Mouse (Mus musculus) embryonic facial prominence, embryonic 11.5 days (tissue): Measurements from ENCODE around the gene Lrrc51. TPM values are rescaled to one million over a fixed set of nuclear protein-coding genes. Genes with fewer than 3 reads are reported as not detected.
"Not testable (repeated sequence)": the region's sequence is repeated elsewhere in the genome, so short reads cannot be mapped to it uniquely, and the experiment has no call there.

Experiments used
- ATAC-seq: fragments of 200-750 bp; cut with Nextera tagmentation; replicated peaks from 2 replicates; pipeline ENCODE4 v1.8.0; 2017; ENCODE audit warnings: low read depth; ENCODE audit not compliant: insufficient number of reproducible peaks, low FRiP score, low TSS enrichment
- DNase-seq: peaks from one replicate; pipeline ENCODE4 v3.0.0-alpha.2; 2015; ENCODE audit warnings: low spot score
- H3K27ac ChIP-seq: fragments of 300-500 bp; sonication (generic); replicated peaks from 2 replicates; pipeline ENCODE4 v1.5.1; 2014; ENCODE audit warnings: mild to moderate bottlenecking, low read depth, low read length, control low read depth
- H3K27me3 ChIP-seq: fragments of 300-500 bp; sonication (generic); 2 replicates; pipeline ENCODE4 v1.6.1; 2014; ENCODE audit warnings: mild to moderate bottlenecking, low read length, moderate library complexity, mixed read lengths; ENCODE audit not compliant: control insufficient read depth, insufficient read depth
- H3K36me3 ChIP-seq: fragments of 300-500 bp; sonication (generic); replicated peaks from 2 replicates; pipeline ENCODE4 v1.6.1; 2014; ENCODE audit warnings: low read depth, mild to moderate bottlenecking, low read length, moderate library complexity, mixed read lengths; ENCODE audit not compliant: control insufficient read depth, insufficient read depth
- H3K4me1 ChIP-seq: fragments of 300-500 bp; sonication (generic); 2 replicates; pipeline ENCODE4 v1.6.1; 2014; ENCODE audit warnings: low read length, mixed read lengths; ENCODE audit not compliant: control insufficient read depth, insufficient read depth
- H3K4me2 ChIP-seq: fragments of 300-500 bp; sonication (generic); 2 replicates; pipeline ENCODE4 v1.6.1; 2014; ENCODE audit warnings: low read depth, mild to moderate bottlenecking, control low read depth, low read length, moderate library complexity
- H3K4me3 ChIP-seq: fragments of 300-500 bp; sonication (generic); 2 replicates; pipeline ENCODE4 v1.5.1; 2014; ENCODE audit warnings: low read depth, low read length, control low read depth
- H3K9ac ChIP-seq: fragments of 300-500 bp; sonication (generic); replicated peaks from 2 replicates; pipeline ENCODE4 v1.6.1; 2014; ENCODE audit warnings: mild to moderate bottlenecking, control low read depth, low read length
- H3K9me3 ChIP-seq: fragments of 300-500 bp; sonication (generic); replicated peaks from 2 replicates; pipeline ENCODE4 v1.6.1; 2016; ENCODE audit warnings: mild to moderate bottlenecking, low read length, inconsistent platforms, mixed read lengths; ENCODE audit not compliant: control insufficient read depth
- WGBS: fragments of 180-500 bp; shearing (Covaris S2); extraction: QIAGEN DNeasy Blood & Tissue Kit; methylation state at CpG from one replicate; pipeline ENCODE4 v1.1.7; 2014; 5-methylcytosine and 5-hydroxymethylcytosine counted together
- polyA plus RNA-seq: library from polyadenylated mRNA; unstranded; fragments of >200 nt; fragmentation: Nextera tagmentation; extraction: Ambion mirVana; gene quantifications from 2 replicates; pipeline ENCODE4 v1.2.1, GENCODE M21; 2014

Gene Lrrc51
- polyA plus RNA-seq, 1 experiment from 2014 or later: 11.0 TPM

DNA sequence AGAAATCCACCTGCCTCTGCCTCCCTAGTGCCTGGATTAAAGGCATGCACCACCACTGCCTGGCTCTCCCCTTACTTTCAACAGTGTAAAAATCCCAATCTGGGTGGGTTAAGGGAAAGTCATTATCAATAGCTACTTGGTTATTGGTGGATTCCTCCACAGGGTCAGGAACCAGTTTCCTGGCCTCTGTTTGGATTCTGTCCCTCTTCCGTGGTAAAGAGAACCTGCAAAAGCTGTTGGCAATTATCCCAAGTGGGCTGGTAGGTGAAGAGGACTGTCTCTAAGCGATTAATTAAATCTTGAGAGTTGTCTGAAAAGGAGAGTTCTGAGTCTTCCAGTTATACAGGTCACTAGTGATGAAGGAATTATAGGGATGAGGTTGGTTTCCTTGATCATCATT lies 4.7 kb upstream of the Lrrc51 start:
- DNase-seq: no peak
- Histone ChIP-seq H3K4me3 (no peak overlapping the region), H3K9ac (no peak overlapping the region), H3K4me1 (no peaks in the 10 kb centered on the region), H3K9me3 (no peaks in the 10 kb centered on the region), H3K4me2 (no peak overlapping the region), H3K27ac (no peak overlapping the region), H3K27me3 (no peaks in the 10 kb centered on the region), H3K36me3 (no peaks in the 10 kb centered on the region; the same call in 1 of the 2 replicates)
- 74% methylated on average over 2 of the region's 2 CpGs for WGBS
- ATAC-seq: no peak

GRCm38 (mm10) chr7:101937569-101937968 lies 3.9 kb upstream of the Lrrc51 start:
- no peak for DNase-seq
- WGBS: 94% methylated on average over 4 of the region's 4 CpGs

DNA sequence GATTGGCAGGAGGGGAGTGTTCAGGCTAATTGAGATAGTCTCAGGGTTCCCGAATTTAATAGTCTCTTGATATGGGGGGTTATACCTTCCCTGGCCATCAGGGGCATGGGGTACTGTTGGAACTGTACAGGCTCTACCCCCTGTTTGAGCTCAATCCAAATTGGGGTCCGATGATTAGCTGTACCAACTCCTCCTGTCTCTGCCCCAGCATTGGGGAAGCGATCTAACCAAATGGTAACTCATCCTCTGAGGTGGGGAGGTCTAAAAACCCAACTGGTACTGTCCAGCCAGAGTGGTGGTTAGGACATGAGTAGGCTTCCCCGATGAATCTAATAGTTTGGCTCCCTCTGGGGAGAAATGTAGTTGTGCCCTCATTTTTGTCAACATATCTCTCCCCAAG lies 3.3 kb upstream of the Lrrc51 start:
- Histone ChIP-seq H3K36me3 (no peaks in the 10 kb centered on the region; the same call in 1 of the 2 replicates), H3K9ac (no peak overlapping the region), H3K9me3 (no peaks in the 10 kb centered on the region), H3K4me1 (no peaks in the 10 kb centered on the region), H3K4me2 (no peak overlapping the region), H3K4me3 (no peak overlapping the region), H3K27ac (no peak overlapping the region), H3K27me3 (no peaks in the 10 kb centered on the region)
- no peak for DNase-seq
- ATAC-seq: no peak
- WGBS: 94% methylated on average over 4 of the region's 4 CpGs

More at GRCm38 (mm10) chr7:101937569-101937968, 3.9 kb upstream of the Lrrc51 start:
- H3K4me2 ChIP-seq: no peak overlapping the region
- no peak overlapping the region for H3K27ac ChIP-seq
- H3K36me3 ChIP-seq: no peaks in the 10 kb centered on the region; the same call in 1 of the 2 replicates
- H3K4me3 ChIP-seq: no peak overlapping the region
- H3K9me3 ChIP-seq: no peaks in the 10 kb centered on the region
- H3K4me1 ChIP-seq: no peaks in the 10 kb centered on the region
- no peak for ATAC-seq
- no peaks in the 10 kb centered on the region for H3K27me3 ChIP-seq
- H3K9ac ChIP-seq: no peak overlapping the region

DNA sequence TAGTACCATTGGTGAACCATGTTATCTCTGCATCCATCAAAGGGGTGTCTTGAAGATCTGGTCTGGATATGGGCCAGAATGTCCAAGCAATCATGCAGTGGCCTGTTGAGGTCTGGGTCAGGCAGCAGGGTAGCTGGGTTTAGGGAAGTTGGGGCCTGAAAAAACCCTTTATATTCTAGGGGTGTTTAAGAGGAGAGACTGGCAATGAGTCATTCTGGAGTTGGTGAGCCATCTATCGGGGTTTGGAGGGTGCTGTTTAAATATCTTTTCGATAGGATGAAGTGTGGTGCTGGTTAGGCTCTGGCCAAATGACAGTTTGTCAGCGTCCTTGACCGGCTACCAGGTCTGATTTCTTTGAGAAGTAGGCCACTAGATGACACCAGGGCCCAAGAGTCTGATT lies 2.3 kb upstream of the Lrrc51 start:
- no peak overlapping the region for H3K4me3 ChIP-seq
- no peak for DNase-seq
- no peaks in the 10 kb centered on the region for H3K4me1 ChIP-seq
- no peak overlapping the region for H3K27ac ChIP-seq
- ATAC-seq: no peak
- H3K9me3 ChIP-seq: no peaks in the 10 kb centered on the region
- H3K4me2 ChIP-seq: no peak overlapping the region
- WGBS: 95% methylated on average over 4 of the region's 4 CpGs
- H3K9ac ChIP-seq: no peak overlapping the region
- no peaks in the 10 kb centered on the region; the same call in 1 of the 2 replicates for H3K36me3 ChIP-seq
- H3K27me3 ChIP-seq: no peaks in the 10 kb centered on the region

GRCm38 (mm10) chr7:101933300-101933699 lies 395 bp downstream of the Lrrc51 start:
- no peaks in the 10 kb centered on the region; the same call in 1 of the 2 replicates for H3K36me3 ChIP-seq
- H3K4me1 ChIP-seq: no peaks in the 10 kb centered on the region
- DNase-seq (peak; percentile 57), ATAC-seq (peak; percentile 4; the same call in 1 of the 2 replicates)
- H3K27ac ChIP-seq: 0 out of 2 replicates have a peak overlapping the region, but pooled peaks have one; percentile 16
- H3K27me3 ChIP-seq: no peaks in the 10 kb centered on the region
- peak overlapping the region; percentile 69 for H3K4me3 ChIP-seq
- WGBS: 6% methylated on average over 15 of the region's 15 CpGs
- H3K4me2 ChIP-seq: peak overlapping the region; percentile 65
- H3K9me3 ChIP-seq: no peaks in the 10 kb centered on the region
- H3K9ac ChIP-seq: peak overlapping the region; percentile 77

GRCm38 (mm10) chr7:101932551-101932950 lies 1.1 kb downstream of the Lrrc51 start:
- ATAC-seq: no peak

DNA sequence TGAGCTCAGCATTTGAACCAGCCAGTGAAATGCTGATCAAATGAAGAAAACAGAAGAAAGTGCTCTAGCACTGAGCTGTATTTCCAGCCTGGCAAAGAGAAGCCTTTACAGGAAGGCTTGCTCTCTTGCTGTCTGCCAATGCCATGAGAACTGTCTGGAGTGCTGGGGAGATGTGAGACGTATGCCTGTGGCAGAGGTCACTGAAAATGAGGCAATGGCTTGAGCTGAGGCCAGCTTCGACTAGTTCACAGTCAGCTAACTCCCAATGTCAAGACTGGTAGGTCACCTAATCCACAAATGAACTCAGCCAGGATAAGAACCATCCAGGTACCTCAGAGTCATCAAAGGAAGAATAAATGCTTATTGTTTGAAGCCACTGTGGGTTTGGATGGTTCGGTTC lies 5.6 kb downstream of the Lrrc51 start:
- Histone ChIP-seq H3K4me1 (no peaks in the 10 kb centered on the region), H3K36me3 (no peaks in the 10 kb centered on the region), H3K4me3 (no peak overlapping the region), H3K4me2 (no peak overlapping the region), H3K27ac (no peak overlapping the region), H3K9ac (no peak overlapping the region), H3K27me3 (no peaks in the 10 kb centered on the region), H3K9me3 (no peaks in the 10 kb centered on the region)
- DNase-seq (no peak), ATAC-seq (no peak)
- WGBS: 88% methylated on average over 3 of the region's 3 CpGs

More at GRCm38 (mm10) chr7:101932551-101932950, 1.1 kb downstream of the Lrrc51 start:
- 85% methylated on average over 1 of the region's 1 CpGs for whole genome bisulfite sequencing
- Histone ChIP-seq H3K27me3 (no peaks in the 10 kb centered on the region), H3K27ac (no peak overlapping the region), H3K36me3 (no peaks in the 10 kb centered on the region; the same call in 1 of the 2 replicates), H3K4me2 (peak overlapping the region; percentile 16; the same call in 1 of the 2 replicates), H3K4me1 (no peaks in the 10 kb centered on the region), H3K9ac (no peak overlapping the region), H3K4me3 (no peak overlapping the region), H3K9me3 (no peaks in the 10 kb centered on the region)
- DNase-seq: no peak

DNA sequence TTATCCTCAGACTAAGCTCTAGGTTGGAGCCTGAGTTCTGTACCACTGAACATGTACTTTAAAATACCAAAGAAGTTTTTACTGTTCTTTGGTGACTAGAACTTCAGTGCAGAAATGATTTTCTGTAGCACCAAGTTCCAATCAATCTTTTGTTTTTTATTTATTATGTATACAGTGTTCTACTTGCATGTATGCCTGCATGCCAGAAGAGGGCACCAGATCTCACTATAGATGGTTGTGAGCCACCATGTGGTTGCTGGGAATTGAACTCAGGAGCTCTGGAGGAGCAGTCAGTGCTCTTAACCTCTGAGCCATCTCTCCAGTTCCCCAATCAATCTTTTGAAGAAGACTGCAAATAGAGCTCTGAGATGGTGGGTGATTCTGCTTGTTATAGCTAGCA lies 7.8 kb downstream of the Lrrc51 start:
- H3K4me3 ChIP-seq, H3K9ac ChIP-seq, H3K4me2 ChIP-seq, H3K27ac ChIP-seq, DNase-seq, H3K27me3 ChIP-seq, H3K9me3 ChIP-seq, H3K36me3 ChIP-seq, ATAC-seq, H3K4me1 ChIP-seq: not testable (repeated sequence)
